Mouse (Mus musculus): Measurements from ENCODE around the gene Acsl3.
A peak's percentile ranks its signal among the peaks of the same experiment; 100 is the strongest.

Acsl3 gene

GRCm38 (mm10) chr1:78688149-78688548 is 30.5 kb downstream of the Acsl3 start:
- no peak for DNase-seq

GRCm38 (mm10) chr1:78694503-78695258 is 37.1 kb downstream of the Acsl3 start:
- DNase-seq = no peak

- DNase-seq = no peak
Observed at GRCm38 (mm10) chr1:78696305-78696704, 38.7 kb downstream of the Acsl3 start.

- no peak for DNase-seq
Observed at GRCm38 (mm10) chr1:78696903-78697302, 39.3 kb downstream of the Acsl3 start.

GRCm38 (mm10) chr1:78698138-78698537 is 40.5 kb downstream of the Acsl3 start:
- no peak for DNase-seq

GRCm38 (mm10) chr1:78701740-78702139 is 44.1 kb downstream of the Acsl3 start:
- no peak for DNase-seq

- no peak for DNase-seq
Observed at GRCm38 (mm10) chr1:78702282-78702963, 44.8 kb downstream of the Acsl3 start.

GRCm38 (mm10) chr1:78702964-78703285 is 45.3 kb downstream of the Acsl3 start:
- DNase-seq = no peak

- DNase-seq = no peak
Observed at GRCm38 (mm10) chr1:78706338-78706737, 48.7 kb downstream of the Acsl3 start.

- DNase-seq = peak in 1 of 2 experiments; percentile 30
Observed at GRCm38 (mm10) chr1:78707280-78707679, 49.7 kb downstream of the Acsl3 start.

- no peak for DNase-seq
Observed at GRCm38 (mm10) chr1:78710026-78710425, 52.4 kb downstream of the Acsl3 start.

- DNase-seq = no peak
Observed at GRCm38 (mm10) chr1:78710613-78711329, 53.1 kb downstream of the Acsl3 start.

- DNase-seq = peak; percentile 82 to 91
Observed at GRCm38 (mm10) chr1:78724458-78725190, 67.0 kb downstream of the Acsl3 start.

GRCm38 (mm10) chr1:78725191-78725490 is 67.5 kb downstream of the Acsl3 start:
- no peak for DNase-seq

- peak; percentile 23 to 31 for DNase-seq
Observed at GRCm38 (mm10) chr1:78725617-78726223, 68.1 kb downstream of the Acsl3 start.

GRCm38 (mm10) chr1:78730114-78730720 is 72.6 kb downstream of the Acsl3 start:
- no peak for DNase-seq

- DNase-seq = no peak
Observed at GRCm38 (mm10) chr1:78732290-78732689, 74.7 kb downstream of the Acsl3 start.

- DNase-seq = no peak
Observed at GRCm38 (mm10) chr1:78734261-78735000, 76.8 kb downstream of the Acsl3 start.

GRCm38 (mm10) chr1:78737646-78738045 is 80.0 kb downstream of the Acsl3 start:
- DNase-seq = no peak

GRCm38 (mm10) chr1:78740676-78741075 is 83.1 kb downstream of the Acsl3 start:
- DNase-seq = no peak

- peak; percentile 11 to 15 for DNase-seq
Observed at GRCm38 (mm10) chr1:78742198-78742597, 84.6 kb downstream of the Acsl3 start.

GRCm38 (mm10) chr1:78743318-78743717 is 85.7 kb downstream of the Acsl3 start:
- DNase-seq = no peak

Measured in cerebellum, postnatal 36 days (tissue).